Mouse (Mus musculus): ENCODE measurements around the gene Sept12. TPM values are rescaled to one million over a fixed set of nuclear protein-coding genes. Genes with fewer than 3 reads are reported as not detected.

Gene Sept12
- polyA plus RNA-seq, 1 experiment from 2014 or later, result not detected

DNA sequence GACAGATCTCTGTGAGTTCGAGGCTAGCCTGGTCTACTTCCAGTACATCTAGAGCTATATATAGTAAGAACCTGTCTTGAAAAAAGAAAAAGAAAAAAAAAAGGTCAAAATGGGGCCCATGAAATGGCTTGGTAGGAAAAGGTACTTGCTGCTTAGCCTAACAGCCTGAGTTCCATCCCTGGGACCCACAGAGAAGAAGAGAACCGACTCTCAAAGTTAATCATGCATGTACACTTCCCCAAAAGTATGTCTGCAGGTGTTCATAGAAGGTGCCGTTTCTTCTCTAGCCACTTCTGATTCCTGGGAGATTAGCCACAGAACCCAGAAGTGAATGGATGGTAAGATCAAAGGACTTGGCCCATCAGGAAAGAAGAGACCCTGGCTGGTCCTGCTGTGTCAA lies 29.2 kb downstream of the Sept12 start:
- 85% methylated on average over 3 of the region's 3 CpGs for WGBS
- Histone ChIP-seq H3K36me3 (0 out of 2 replicates have a peak, but pooled peaks cover 3% of the 10 kb centered on the region), H3K27ac (no peak overlapping the region), H3K27me3 (no peaks in the 10 kb centered on the region), H3K4me1 (peaks cover 7% of the 10 kb centered on the region), H3K4me3 (no peak overlapping the region), H3K9me3 (replicated peaks) (no peaks in the 10 kb centered on the region), H3K9ac (no peak overlapping the region), H3K4me2 (replicated peaks) (no peak overlapping the region)
- no peak for ATAC-seq (ENCODE audit: low FRiP score)

GRCm38 (mm10) chr16:4965392-4966129 lies 32.1 kb downstream of the Sept12 start:
- WGBS, result 87% methylated on average over 8 of the region's 8 CpGs
- H3K4me2 ChIP-seq (replicated peaks), result peak overlapping the region; percentile 86
- ATAC-seq (ENCODE audit: low FRiP score), result no peak
- H3K4me3 ChIP-seq, result 0 out of 2 replicates have a peak overlapping the region, but pooled peaks have one; percentile 95
- H3K36me3 ChIP-seq, result peaks cover 6% of the 10 kb centered on the region; the same call in 1 of the 2 replicates
- no peaks in the 10 kb centered on the region for H3K9me3 ChIP-seq (replicated peaks)
- H3K4me1 ChIP-seq, result peaks cover 21% of the 10 kb centered on the region
- H3K27me3 ChIP-seq, result no peaks in the 10 kb centered on the region
- H3K27ac ChIP-seq, result no peak overlapping the region
- no peak overlapping the region for H3K9ac ChIP-seq

DNA sequence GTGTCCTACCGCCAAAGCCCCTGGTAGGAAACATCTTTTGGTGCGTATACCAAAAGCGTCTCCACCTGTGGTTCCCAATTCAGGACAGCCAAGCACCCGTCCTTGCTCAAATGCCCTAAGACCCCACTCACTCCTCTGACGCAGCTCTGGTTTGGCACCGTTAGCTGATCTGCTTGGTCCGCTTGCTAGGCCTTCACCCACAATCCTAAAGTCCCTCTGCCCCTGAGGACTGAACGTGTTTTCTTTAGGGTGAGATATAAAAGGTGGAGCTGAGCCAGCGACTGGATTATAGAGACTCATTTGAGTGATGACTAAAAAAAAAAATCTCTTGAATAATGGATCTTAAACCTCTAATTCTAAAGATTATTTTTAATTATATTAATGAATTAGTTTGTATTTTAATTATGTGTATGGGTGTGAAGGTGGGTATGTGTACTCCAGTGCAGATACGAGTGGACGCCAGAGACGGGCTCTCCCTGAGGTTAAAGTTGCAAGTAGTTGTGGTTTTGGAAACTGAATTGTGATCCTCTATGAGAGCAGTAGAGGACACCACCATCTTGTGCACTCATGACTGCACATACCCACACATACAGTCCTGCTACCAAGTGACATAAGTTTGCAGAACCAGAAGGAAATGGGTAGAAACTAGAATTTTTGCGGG lies 32.8 kb downstream of the Sept12 start:
- Histone ChIP-seq H3K4me1 (peaks cover 21% of the 10 kb centered on the region), H3K9ac (peak overlapping the region; percentile 87), H3K27ac (peak overlapping the region; percentile 85), H3K27me3 (no peaks in the 10 kb centered on the region), H3K36me3 (peaks cover 12% of the 10 kb centered on the region; the same call in 1 of the 2 replicates), H3K4me2 (replicated peaks) (peak overlapping the region; percentile 86), H3K4me3 (peak overlapping the region; percentile 95), H3K9me3 (replicated peaks) (no peaks in the 10 kb centered on the region)
- ATAC-seq (ENCODE audit: low FRiP score), result no peak; the same call in 1 of the 2 replicates
- 27% methylated on average over 13 of the region's 13 CpGs for WGBS

DNA sequence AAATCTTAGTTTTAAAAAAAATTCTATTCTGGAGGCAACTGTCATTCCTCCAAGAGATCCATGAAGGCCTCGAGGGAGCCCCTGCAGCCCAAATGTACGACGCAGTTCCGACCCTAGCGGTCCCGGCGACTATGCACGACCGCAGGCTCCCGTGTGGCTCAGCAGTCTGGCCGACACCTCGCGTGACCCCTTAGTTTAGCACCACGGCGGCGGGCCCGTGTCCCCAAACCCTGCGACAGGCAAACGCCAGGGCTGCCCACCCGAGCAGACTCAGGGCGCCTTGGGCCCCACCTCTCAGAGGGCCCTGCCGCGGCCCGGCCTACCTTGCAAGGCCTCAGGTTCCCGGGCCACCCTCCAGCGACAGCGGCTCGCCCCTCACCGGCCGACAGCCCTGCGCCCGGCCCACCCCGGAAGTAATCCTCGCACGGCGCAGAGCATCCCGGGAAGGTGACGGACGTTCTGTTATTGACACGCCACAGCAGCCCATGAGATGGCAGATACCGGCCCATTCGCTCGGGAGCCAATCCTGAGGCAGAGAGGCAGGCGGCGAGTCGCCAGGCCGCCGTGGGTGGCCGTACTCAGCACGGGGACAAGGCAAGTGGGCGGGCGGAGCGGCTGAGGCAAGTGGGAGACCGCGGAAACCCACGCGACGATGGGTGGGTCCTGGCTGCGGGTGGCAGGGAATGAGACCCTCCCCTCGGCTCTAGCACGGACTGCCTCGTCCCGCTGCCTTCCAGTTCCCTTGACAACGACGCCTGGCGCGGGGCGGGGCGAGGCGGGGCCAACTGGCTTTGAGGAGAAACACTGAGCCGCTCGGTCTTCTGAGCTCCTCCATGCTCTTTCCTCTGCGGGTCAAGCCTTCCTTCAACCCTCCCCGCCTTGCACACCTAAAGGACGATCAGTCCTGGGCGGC lies 33.6 kb downstream of the Sept12 start, which contains the start of gene Anks3:
Anks3 (minus strand) TSS at position 409 of the 913 bp plus-strand sequence.
- H3K36me3 ChIP-seq, result peaks cover 18% of the 10 kb centered on the region; the same call in 1 of the 2 replicates
- H3K4me3 ChIP-seq, result peak within 1 kb of the TSS; percentile 95
- H3K4me1 ChIP-seq, result peaks cover 21% of the 10 kb centered on the region
- H3K4me2 ChIP-seq (replicated peaks), result peak within 1 kb of the TSS; percentile 86
- H3K9me3 ChIP-seq (replicated peaks), result no peaks in the 10 kb centered on the region
- under 1% methylated on average over 71 of the region's 76 CpGs for WGBS
- H3K27me3 ChIP-seq, result no peaks in the 10 kb centered on the region
- ATAC-seq (ENCODE audit: low FRiP score), result peak; percentile 98
- H3K9ac ChIP-seq, result peak within 1 kb of the TSS; percentile 87
- peak within 1 kb of the TSS; percentile 85 for H3K27ac ChIP-seq

GRCm38 (mm10) chr16:4963346-4963745 lies 34.3 kb downstream of the Sept12 start:
- WGBS, result 46% methylated on average over 9 of the region's 9 CpGs
- peaks cover 21% of the 10 kb centered on the region for H3K4me1 ChIP-seq
- H3K27me3 ChIP-seq, result no peaks in the 10 kb centered on the region
- H3K4me3 ChIP-seq, result peak overlapping the region; percentile 95
- no peaks in the 10 kb centered on the region for H3K9me3 ChIP-seq (replicated peaks)
- peak overlapping the region; percentile 87 for H3K9ac ChIP-seq
- no peak for ATAC-seq (ENCODE audit: low FRiP score)
- no peak overlapping the region for H3K27ac ChIP-seq
- H3K36me3 ChIP-seq, result peaks cover 16% of the 10 kb centered on the region; the same call in 1 of the 2 replicates
- H3K4me2 ChIP-seq (replicated peaks), result peak overlapping the region; percentile 86

GRCm38 (mm10) chr16:4960260-4960659 lies 37.4 kb downstream of the Sept12 start:
- no peak overlapping the region for H3K4me3 ChIP-seq
- H3K9me3 ChIP-seq (replicated peaks), result no peaks in the 10 kb centered on the region
- no peak overlapping the region for H3K9ac ChIP-seq
- peaks cover 19% of the 10 kb centered on the region for H3K4me1 ChIP-seq
- no peak for ATAC-seq (ENCODE audit: low FRiP score)
- H3K4me2 ChIP-seq (replicated peaks), result no peak overlapping the region
- peaks cover 41% of the 10 kb centered on the region for H3K36me3 ChIP-seq
- no peaks in the 10 kb centered on the region for H3K27me3 ChIP-seq
- 94% methylated on average over 8 of the region's 8 CpGs for WGBS
- no peak overlapping the region for H3K27ac ChIP-seq

GRCm38 (mm10) chr16:4957446-4957845 lies 40.2 kb downstream of the Sept12 start:
- peaks cover 69% of the 10 kb centered on the region for H3K36me3 ChIP-seq
- H3K4me3 ChIP-seq, result no peak overlapping the region
- no peak for ATAC-seq (ENCODE audit: low FRiP score)
- no peak overlapping the region for H3K27ac ChIP-seq
- peaks cover 5% of the 10 kb centered on the region for H3K4me1 ChIP-seq
- WGBS, result 89% methylated on average over 3 of the region's 3 CpGs
- H3K27me3 ChIP-seq, result no peaks in the 10 kb centered on the region
- H3K9me3 ChIP-seq (replicated peaks), result no peaks in the 10 kb centered on the region
- H3K4me2 ChIP-seq (replicated peaks), result no peak overlapping the region
- H3K9ac ChIP-seq, result no peak overlapping the region

DNA sequence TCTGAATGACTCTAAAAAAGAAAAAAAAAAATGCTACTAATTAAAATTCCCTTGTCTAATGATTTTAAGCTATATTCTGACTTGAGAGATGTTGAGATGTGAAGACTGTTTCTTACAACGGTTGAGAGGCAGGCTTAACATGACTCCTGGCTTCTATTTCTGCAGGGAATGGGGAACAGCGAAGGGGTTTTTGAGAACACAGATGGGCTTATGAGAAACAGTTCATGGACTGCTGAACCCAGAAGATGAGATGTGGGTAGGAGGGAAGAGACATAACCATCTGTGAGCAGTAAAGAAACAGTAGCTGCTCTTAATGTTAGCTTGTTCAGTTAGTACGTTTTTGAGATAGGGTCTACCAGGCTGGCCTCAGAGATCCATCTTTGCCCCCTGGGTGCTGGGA lies 41.0 kb downstream of the Sept12 start:
- H3K4me2 ChIP-seq (replicated peaks), result no peak overlapping the region
- H3K9ac ChIP-seq, result no peak overlapping the region
- H3K27me3 ChIP-seq, result no peaks in the 10 kb centered on the region
- peaks cover 75% of the 10 kb centered on the region for H3K36me3 ChIP-seq
- H3K4me1 ChIP-seq, result no peaks in the 10 kb centered on the region
- no peak overlapping the region for H3K4me3 ChIP-seq
- 95% methylated on average over 3 of the region's 3 CpGs for WGBS
- H3K27ac ChIP-seq, result no peak overlapping the region
- no peaks in the 10 kb centered on the region for H3K9me3 ChIP-seq (replicated peaks)
- ATAC-seq (ENCODE audit: low FRiP score), result no peak

GRCm38 (mm10) chr16:4947378-4947777 lies 50.3 kb downstream of the Sept12 start:
- no peaks in the 10 kb centered on the region for H3K9me3 ChIP-seq (replicated peaks)
- peaks cover 84% of the 10 kb centered on the region for H3K36me3 ChIP-seq
- H3K4me3 ChIP-seq, result no peak overlapping the region
- WGBS, result 87% methylated on average over 4 of the region's 4 CpGs
- no peaks in the 10 kb centered on the region for H3K27me3 ChIP-seq
- no peak overlapping the region for H3K27ac ChIP-seq
- ATAC-seq (ENCODE audit: low FRiP score), result no peak
- H3K9ac ChIP-seq, result no peak overlapping the region
- H3K4me1 ChIP-seq, result no peaks in the 10 kb centered on the region
- no peak overlapping the region for H3K4me2 ChIP-seq (replicated peaks)

DNA sequence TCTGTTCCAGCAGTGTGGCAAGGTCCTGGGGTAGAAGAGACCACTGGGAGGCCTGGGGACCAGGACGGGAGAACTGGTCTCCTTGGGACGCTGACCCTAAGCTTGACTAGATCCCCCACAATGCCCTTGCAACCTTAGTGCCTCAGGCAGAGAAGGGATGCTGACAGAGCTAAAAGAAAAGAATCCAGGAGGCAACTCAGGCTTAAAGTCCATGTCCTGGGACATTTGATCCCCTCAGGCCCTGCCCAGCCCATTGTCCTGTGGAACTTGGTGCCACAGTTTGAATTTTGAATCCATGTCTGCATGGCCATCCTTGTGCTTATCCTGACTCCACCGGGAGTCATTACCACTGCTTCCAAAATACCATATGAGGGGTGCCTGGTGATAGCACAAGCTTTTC lies 51.5 kb downstream of the Sept12 start:
- H3K4me2 ChIP-seq (replicated peaks), result no peak overlapping the region
- H3K27ac ChIP-seq, result no peak overlapping the region
- peaks cover 86% of the 10 kb centered on the region for H3K36me3 ChIP-seq
- no peak overlapping the region for H3K9ac ChIP-seq
- H3K4me1 ChIP-seq, result no peaks in the 10 kb centered on the region
- ATAC-seq (ENCODE audit: low FRiP score), result no peak
- H3K9me3 ChIP-seq (replicated peaks), result no peaks in the 10 kb centered on the region
- WGBS, result 90% methylated on average over 3 of the region's 3 CpGs
- H3K27me3 ChIP-seq, result no peaks in the 10 kb centered on the region
- no peak overlapping the region for H3K4me3 ChIP-seq

DNA sequence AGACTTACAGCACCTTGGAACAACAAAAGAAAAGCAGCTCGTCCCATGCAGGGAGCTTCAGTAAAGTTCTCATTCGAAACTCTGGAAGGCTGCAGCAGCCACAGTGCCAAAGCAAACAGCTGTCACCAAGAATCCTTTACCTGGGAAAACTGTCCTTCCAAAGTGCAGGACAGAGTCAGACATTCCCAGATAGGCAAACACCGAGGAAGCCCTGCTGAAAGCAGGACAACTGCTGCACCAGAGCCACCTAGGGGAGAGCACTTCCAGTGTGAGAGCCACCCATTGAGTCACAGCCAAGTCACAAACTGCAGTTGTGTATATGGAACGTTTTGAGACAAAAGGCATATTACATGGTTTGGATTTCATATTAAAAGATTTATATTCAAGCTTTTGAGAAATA lies 52.2 kb downstream of the Sept12 start:
- Histone ChIP-seq H3K27ac (no peak overlapping the region), H3K9me3 (replicated peaks) (no peaks in the 10 kb centered on the region), H3K4me3 (no peak overlapping the region), H3K36me3 (peaks cover 87% of the 10 kb centered on the region), H3K27me3 (no peaks in the 10 kb centered on the region), H3K4me1 (peaks cover 2% of the 10 kb centered on the region; the same call in 1 of the 2 replicates), H3K9ac (no peak overlapping the region), H3K4me2 (replicated peaks) (no peak overlapping the region)
- no peak for ATAC-seq (ENCODE audit: low FRiP score)
- 73% methylated on average over 4 of the region's 4 CpGs for WGBS

DNA sequence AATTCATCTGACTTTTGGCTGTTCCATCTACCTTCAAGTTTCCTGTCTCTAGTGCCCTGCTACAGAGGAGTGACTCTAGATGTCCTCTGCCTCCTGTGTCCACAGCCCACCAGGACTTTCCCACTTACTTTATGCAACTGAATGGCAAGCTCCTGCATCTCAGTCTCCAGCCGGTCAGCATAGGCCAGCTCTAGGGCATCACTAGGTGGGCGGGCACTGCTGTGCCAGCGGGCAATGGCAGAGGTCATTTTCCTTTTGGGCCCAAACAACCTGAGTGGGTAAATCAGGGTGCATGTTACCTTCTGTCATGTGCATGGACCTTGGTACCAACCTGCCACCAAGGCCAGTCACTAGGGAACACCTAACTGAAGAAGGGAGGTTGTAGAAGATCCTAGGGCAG lies 54.2 kb downstream of the Sept12 start:
- 95% methylated on average over 3 of the region's 3 CpGs for WGBS
- Histone ChIP-seq H3K4me1 (peaks cover 13% of the 10 kb centered on the region), H3K36me3 (peaks cover 78% of the 10 kb centered on the region), H3K9me3 (replicated peaks) (no peaks in the 10 kb centered on the region), H3K27ac (no peak overlapping the region), H3K9ac (no peak overlapping the region), H3K4me3 (no peak overlapping the region), H3K27me3 (no peaks in the 10 kb centered on the region), H3K4me2 (replicated peaks) (no peak overlapping the region)
- ATAC-seq (ENCODE audit: low FRiP score), result no peak

All from hindbrain, embryonic 12.5 days (tissue).